Mouse (Mus musculus) CH12F3 (cell line): ENCODE results near the gene Gpr171.

ENCODE experiments used
- in situ Hi-C: fragments of 300-500 bp; cut with MboI; formaldehyde crosslinking; loops from 2 replicates; pipeline ENCODE4 v1.14.3; 2020; ENCODE audit warnings: low sequenced_read_pairs

Gene Gpr171

GRCm38 (mm10) chr3:59060131-59060530 lies 41.5 kb downstream of the Gpr171 start:
- in situ Hi-C loops = loop anchor here (25.0 kb wide), 1 partner anchor 423 kb away; the partner anchor contains the start of gene Erich6

GRCm38 (mm10) chr3:59059022-59059541 lies 42.5 kb downstream of the Gpr171 start:
- in situ Hi-C loops = loop anchor here (25.0 kb wide), 1 partner anchor 422 kb away; the partner anchor contains the start of gene Erich6

DNA sequence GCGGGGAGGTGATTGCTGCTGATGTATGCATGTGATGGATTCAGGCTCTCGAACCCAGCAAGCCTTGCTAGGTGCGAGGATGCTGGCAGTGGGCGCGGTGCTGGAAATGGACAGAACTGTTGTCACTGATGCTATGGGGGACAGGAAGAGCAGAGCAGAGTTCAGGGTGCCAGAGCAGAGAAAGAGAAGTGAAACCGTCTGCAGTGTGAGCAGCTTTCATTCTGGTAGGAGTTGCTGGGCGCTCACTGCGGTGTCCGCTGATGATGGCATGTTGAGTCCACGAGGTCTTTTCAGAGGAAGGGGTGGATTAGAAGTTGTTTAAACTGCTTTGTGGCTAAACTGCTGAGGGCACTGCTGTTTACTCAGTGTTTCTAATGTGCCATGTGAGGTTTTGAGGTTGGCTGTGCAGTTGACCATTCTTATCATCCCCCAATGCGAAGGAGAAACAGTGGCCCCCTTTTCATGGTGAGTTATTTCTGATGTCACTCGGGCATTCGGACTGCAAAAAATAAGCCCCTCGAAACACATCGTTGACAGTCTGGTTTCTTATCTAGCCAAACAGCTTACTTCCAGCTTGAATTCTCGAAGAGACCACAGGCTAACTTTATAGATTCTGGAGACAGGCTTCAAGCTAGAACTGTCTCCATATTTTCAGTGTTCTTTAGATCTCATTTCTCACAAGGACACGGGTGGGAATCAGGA lies 46.6 kb downstream of the Gpr171 start:
- in situ Hi-C loops = loop anchor here (25.0 kb wide), 1 partner anchor 418 kb away; the partner anchor contains the start of gene Erich6
